Mouse (Mus musculus) ZHBTc4 (cell line): Measurements from ENCODE around the gene Fblim1.

Source experiments
- DNase-seq: peaks from one replicate; pipeline ENCODE4 v3.0.0-alpha.2; 2011; ENCODE audit warnings: low read depth, low spot score

Fblim1 gene

DNA sequence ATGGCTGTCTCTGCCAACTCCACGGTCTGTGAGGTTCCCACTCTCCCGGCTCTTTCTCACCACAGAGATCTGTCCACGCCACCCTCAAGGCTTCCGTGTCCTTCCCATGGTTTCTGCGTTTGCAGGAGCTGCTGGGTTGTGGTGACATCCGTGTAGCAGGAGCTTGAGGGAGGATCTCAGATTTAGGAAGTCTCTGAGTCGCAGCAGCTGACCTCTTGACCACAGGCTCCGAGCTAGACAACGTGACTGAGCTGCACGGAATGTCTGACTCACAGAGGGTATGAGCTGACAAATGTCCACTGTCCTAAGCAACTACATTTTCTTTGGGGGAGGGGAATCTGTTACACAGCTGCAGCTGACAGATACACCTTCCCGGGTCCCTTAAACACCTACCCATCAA lies at the start of gene Fblim1:
TSS of gene Fblim1 (minus strand) at position 236 of the 400 bp plus-strand sequence.
- DNase-seq: no peak

DNA sequence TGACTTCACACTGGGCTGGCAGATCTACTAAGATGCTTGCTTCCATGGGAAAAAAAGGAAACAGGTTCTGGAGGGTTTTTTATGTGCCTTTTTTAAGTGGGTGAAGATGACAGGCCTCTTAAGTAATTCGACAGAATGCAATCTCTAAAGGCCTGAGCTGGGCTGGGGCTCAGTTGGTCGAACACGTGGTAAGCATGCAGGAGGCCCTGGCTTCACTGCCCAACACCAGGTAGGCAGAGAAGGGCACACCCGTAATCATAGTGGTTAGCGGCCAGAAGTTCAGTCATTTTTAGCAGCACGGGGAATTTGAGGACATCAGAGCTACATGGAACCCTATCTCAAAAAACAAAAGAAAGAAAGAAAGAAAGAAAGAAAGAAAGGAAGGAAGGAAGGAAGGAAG lies 48.6 kb upstream of the Fblim1 start:
- no peak for DNase-seq

DNA sequence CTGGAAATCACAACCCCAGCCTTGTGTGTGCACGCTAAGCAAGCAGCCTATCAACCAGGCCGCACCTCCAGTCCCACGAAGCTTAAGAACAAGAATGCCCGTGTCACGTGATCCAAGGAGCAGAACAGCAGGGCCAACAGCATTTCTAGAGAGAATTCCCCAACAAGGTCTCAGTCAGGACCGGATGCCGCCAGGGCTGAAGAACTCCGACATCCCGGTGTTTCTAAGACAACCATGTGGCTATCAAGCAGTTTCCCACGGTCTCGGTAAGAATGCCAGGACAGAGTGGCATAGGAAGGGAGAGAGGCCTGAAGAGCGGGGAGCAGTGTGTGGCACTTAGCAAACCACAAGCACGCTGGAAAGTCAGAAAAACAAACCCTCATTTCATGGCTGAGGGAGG lies 47.9 kb upstream of the Fblim1 start:
- no peak for DNase-seq

DNA sequence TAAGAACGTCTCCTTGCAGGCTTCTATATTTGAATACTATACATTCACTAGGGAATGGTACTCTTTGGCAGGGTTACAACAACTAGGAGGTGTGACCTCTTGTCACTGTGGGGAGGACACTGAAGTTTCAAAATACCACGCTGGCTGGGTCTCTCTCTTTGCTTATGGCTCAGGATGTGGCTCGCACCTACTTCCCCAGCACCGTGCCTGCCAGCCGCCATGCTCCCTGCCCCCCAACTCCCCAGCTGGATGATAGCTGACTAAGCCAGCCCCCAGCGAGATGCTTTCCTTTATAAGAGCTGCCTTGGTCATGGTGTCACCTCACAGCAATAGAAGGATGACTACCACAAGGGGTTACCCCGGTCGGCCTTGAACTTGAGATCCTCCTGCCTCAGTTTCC lies 47.1 kb upstream of the Fblim1 start:
- no peak for DNase-seq

DNA sequence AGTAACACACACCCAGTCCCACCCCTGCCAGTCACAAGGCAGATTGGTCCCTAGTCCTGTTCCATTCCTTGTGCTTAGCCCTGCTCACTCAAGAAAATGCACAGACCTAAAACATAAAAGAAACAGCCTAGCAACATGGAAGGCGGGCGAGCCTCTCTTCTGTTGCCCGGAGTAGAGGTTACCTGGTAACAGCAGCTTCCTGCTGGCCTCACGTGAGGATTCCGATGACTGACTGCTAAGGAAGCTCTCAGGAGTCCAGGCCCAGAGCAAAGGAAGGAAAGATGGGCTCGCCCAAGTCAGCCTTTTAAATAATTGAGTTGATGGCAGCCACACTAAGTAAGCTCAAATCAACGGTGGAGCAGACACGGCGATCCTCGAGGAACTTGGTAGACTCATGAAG lies 46.0 kb upstream of the Fblim1 start:
- DNase-seq: no peak

DNA sequence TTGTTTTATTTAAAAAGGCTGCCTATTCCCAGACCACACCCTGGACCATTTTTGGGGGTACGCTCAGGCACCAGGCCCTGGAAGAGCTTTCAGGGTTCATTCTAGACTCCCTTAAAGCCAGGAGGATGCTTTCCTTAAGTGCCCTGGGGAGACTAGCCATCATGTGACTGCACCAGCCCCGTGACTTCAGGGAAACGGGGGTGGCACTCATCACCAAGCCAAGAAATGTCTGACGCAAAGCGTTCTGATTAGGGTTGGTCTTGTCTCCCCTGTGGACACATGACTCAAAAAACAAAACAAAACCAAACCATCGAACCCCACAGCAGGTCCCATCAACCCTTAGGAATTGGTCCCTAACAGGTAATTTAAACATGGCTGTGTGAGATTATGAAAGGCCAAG lies 45.4 kb upstream of the Fblim1 start:
- DNase-seq: no peak

DNA sequence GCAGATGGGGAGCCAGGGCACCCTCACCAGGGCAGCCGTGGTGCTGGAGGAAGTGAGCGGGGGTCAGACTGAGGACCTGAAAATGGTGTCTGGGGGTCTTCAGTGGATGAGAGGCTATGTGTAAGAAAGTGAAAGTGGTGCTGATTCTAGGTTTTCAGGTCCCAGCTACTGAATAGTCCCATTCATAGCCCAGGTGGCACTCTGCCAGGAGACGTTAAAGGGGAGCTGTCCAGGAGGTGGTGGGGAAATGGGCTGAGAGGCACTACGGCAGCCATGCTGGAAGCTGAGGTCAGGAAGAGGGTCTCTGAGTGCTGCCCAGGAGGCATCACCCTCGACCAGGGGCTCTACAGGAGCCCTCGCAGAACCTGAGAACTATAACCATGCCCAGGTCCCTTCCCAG lies 43.3 kb upstream of the Fblim1 start:
- DNase-seq: no peak

DNA sequence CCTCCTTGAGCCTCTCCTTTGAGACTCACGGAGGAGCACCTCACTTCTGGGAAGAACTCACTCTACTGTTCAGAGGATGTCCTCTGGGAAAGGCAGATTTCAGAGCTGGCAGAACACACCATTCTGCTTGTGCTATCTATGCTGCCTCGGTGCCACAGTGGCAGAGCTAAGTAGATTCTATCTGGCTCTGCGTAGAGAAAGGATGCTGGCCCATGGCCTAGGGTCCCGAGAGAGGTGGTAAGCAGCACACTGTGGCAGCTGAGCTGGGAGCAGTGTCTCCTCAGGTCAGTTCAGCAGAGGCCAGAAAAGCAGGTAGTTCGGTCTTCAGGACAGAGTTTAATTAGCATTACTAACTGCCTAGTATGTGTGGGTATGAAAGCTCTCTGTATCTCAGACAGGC lies 42.4 kb upstream of the Fblim1 start:
- no peak for DNase-seq

DNA sequence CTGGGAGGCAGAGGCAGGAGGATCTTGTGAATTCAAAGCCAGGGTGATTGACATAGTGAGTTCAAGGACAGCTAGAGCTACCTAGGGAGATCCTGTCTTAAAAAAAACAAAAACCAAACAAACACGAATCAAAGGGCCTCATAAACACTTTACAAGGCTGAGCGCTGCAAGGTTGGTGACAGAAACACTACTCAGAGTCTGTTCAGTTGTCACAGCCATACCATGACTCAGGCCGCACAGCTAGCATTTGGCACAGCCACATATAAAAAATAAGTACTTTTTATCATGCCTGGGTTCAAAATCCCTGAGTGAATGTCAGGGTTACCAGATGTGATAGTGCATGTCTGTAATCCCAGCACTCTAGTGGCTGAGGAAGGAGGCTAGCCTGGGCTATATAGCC lies 41.3 kb upstream of the Fblim1 start:
- DNase-seq: no peak

DNA sequence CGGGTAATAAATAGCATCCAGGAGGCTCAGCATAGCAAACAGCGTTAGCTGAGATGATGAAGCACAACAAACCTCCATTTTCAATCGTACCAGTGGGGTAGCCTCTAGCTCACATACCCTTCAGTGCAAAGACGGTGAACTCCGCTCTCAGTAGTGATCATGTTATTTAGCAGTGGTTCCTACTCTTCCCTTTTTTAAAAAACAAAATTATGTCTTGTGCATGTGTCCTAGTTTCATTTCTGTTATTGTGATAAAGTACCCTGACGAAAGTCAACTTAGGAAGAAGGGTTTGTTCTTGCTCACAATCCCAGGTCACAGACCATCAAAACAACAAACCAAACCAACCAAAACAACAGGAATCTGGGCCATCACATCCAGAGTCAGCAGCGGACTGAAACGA lies 40.1 kb upstream of the Fblim1 start:
- no peak for DNase-seq

DNA sequence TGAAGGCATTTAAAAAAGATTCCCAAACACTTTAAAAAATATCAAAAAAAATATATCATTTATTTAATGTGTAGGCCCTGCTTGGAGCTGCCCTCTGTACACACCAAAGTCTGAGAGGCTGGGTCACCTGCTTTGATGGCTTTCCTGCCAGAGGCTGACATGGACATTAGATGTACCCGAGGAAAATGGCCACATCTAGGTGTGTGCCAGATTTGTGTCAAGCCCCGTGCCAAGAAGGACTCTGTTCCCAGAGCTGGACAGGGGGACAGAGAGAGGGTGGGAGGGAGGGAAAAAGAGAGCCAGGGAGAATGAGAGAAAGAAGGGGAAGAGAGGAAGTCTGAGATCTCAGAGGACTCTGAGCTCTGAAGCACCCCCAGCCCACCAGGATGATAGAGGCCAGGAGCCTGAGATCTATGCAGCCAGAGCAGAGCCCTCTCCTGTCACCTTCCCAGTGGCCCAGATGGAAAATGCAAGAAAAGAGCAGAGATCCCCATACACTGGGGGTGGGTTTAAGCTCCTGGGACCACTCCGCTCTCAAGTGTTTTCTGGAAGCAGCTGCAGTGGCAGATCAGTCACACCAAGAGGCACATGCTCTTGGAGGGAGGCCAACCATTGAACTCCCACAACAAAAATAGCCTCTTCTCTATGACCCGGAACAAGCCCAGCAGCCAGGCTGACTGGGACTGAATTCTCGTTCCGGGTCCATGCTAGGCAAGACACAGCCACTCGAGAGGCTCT lies 37.4 kb upstream of the Fblim1 start:
- DNase-seq: no peak

DNA sequence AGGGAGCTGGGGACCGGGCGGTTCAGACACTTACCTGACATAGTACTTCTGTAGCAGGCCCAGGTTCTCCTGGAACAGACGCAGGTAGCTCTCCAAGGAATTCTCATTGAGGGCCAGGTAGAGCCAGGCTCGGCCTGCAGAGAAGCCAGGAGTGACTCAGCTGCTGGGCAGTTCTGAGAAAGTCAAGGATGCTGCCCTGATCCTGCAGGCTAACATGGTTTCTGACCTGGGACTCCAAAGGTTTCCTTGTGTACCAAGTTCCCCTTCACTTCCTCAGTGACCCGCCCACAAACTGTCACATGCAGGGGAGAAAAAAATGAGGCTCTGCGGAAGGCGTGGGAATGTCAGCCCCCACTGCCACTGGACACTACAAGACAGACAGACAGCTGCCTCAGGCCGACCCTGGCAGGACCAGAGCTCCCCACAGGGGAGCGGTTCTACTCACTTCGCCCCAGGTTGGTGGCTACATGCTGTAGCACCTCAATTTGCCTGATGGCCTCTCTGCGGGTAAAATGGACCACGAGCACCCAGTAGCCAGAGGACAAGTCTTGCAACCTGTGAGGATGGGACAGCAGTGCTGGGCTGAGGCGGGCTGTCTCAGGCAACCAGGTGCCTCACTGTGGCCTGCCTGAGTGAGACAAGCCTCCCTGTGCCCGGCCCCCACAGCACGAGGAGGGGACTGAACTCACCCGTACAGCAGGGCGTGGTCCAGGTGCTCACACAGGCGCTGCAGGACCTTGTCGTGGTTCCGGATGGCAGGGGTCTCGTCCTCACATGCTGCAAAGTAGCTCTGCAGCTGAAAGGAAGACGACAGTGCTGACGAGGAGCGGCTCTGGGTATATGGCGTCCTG lies 36.3 kb upstream of the Fblim1 start:
- DNase-seq: no peak

DNA sequence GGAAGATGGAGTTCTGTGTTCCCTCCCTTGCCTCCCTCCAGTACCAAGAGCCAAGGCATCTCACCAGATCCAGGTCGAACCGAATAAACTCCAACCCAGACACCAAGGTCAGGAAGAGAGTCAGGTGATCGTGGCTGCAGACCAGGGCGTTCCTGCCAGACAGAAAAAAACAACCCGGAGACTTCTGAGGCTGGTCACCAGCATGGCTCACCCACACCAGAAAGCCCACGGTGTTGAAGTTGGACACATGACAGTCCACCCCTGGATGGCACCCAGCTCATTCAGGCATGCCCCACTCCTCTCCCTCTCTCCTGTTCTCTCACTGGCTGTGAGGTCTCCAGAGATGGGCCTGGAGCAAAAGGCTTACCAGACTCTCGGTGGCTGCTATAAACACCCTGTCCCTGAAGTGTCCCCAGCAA lies 35.5 kb upstream of the Fblim1 start:
- peak; percentile 52 for DNase-seq

DNA sequence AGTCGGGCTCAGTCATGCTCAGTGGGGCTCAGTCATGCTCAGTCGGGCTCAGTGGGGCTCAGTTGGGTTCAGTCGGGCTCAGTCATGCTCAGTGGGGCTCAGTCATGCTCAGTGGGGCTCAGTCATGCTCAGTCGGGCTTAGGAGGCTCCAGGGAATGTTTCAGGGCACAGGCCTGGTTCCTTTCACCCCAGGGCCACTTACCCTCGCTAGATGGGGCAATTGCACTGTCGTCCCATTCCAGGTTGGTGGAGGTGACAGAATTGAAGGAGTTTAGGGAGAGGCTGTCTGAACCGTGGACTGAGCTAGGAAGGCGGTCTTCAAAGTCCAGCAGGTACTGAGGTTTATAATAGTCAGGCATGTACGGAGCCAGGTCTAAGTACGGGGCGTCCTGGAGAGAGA lies 33.6 kb upstream of the Fblim1 start:
- no peak for DNase-seq

DNA sequence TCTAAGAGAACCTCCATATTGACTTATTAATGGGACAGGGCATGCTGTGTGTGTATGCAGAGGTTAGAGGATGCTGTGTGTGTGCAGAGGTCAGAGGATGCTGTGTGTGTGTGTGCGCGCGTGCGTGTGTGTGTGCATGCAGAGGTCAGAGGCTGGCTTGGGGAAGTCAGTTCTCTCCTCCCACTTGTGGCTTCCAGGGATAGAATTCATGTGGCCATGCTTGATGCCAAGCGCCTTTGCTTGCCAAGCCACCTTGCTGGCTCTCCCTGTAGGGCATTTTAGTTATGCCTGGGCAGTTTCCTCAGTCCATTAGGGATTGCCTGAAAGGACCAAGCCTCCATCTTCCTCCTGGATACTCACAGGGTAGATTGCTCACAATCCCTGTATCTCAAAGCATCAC lies 30.8 kb upstream of the Fblim1 start:
- DNase-seq: no peak

DNA sequence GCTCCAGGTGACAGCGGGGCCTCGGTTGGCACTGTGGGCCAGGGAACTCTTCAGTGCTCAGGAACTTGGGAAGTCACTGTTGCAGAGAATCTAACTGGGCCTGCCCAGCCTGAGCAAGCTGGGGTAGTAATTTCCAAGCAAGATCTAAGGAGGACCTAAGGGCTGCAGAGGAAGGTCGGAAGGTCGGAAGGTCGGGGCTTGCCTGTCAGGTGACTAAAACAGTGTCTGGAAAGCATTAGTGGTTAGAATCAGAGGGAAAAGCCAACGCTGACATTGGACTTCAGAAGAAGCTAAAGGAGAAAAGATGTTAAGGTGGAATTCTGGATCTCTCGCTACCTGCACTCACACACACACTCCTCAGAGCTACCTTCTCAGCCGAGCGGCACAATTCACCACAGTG lies 30.1 kb upstream of the Fblim1 start:
- DNase-seq: no peak

DNA sequence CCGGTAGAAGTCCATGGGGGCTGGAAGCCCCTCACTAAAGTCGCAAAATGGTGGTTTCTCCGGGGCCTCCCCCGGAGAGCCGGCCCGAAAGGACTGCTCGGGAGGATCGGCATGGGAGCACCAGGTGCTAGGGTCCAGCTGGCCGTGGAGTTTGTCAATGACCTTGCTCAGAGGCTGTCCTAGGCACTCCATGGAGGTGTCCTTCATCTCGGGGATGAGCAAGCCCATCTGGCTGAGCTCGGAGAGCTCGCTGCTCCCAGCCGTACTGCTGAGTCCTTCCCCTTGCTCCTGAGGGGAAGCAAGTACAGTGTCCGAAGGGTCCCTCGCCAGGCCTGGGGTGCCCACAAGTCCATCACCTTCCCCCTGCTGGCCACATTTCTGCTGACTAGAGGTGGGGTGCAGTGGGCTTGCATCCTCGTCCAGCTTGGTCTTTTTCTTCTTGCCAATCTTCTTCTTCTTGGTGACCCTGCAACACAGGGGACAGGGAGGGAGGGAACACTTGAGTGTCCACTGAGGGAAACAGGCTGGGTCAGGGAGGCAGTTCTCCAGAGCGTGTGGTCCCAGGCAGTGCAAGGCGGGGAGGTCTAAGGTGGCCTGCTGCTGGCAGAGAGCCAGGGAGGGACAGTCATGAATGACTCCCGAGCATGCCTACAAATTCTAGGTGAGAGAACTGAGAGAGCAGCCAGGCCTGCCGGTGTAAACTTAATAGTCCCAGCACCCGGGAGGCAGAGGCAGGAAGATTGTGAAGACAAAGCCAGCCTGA lies 26.4 kb upstream of the Fblim1 start:
- DNase-seq: no peak

DNA sequence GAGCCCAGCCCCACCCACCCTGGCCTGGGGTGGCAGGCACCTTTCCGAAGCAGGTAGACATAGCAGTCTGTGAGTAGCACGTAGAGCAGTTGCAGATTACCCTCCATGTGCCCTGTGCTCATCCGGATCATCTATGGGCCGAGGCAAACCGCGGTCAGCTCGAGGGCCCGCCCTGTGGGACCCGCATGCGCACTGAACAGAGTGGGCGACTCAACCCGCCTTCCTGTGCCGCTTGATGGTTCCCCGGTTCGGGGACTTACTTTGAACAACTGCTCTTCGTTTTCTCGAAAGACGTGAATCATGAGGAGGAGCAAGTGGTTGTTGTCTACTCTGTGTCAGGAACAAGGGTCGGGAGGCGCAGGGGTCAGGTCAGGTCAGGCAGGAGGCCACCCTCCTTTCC lies 25.4 kb upstream of the Fblim1 start:
- DNase-seq: peak; percentile 29

DNA sequence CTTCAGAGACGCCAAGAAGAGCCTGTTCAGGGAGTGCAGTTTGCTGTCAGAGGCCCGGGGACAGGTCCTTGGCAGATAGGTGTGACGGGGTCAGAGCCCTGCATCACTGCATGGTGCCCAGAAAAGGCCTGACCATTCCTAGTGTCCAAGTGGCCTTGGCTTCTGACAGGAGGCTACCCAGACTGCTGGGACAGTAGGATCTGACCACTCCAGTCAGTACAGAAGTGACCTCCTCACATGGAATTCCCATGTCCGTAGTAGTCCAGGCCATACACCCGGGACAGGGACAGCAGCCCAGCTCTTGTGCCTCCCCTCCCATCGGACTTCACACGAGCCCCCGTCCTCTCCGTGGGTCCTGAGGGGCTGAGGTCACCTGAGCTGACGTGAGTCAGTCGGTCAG lies 24.1 kb upstream of the Fblim1 start:
- no peak for DNase-seq

DNA sequence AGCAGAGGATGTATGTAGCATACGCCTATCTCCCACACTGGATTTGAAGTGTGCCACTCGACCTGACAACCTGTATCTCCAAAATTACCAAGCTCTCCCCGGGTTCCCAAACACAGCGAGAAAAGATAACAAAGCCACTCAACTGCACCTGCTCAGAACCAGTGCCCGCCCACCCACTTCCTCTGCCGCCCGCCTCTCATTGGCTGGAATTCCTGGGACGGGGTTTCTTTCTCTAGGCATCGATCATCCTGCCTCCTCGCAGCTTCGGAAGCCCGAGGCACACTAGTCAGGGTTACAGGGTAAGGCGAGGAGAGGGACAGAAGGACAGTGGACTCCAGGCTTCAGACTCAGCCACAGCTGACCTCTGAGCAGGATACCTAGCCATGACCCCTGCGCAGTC lies 22.8 kb upstream of the Fblim1 start:
- peak; percentile 66 for DNase-seq

DNA sequence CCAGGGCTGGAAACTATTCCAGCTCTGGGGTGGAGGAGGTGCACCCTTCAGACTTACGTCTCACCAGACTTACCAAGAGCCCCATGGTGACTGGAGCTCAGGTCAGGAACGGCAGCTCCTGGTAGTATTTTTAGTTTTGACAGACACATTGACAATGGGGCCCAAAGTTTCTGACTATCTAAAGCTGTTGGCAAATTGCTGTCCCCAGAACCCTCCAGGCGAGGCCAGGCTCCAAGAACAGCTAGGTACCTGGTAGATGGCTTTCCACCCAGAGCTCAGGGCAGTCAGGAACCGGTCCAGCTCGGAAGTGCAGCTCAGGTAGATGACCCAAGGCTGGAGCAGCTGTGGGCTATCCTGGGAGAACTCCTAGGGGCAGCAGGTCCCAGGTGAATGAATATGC lies 21.6 kb upstream of the Fblim1 start:
- no peak for DNase-seq

DNA sequence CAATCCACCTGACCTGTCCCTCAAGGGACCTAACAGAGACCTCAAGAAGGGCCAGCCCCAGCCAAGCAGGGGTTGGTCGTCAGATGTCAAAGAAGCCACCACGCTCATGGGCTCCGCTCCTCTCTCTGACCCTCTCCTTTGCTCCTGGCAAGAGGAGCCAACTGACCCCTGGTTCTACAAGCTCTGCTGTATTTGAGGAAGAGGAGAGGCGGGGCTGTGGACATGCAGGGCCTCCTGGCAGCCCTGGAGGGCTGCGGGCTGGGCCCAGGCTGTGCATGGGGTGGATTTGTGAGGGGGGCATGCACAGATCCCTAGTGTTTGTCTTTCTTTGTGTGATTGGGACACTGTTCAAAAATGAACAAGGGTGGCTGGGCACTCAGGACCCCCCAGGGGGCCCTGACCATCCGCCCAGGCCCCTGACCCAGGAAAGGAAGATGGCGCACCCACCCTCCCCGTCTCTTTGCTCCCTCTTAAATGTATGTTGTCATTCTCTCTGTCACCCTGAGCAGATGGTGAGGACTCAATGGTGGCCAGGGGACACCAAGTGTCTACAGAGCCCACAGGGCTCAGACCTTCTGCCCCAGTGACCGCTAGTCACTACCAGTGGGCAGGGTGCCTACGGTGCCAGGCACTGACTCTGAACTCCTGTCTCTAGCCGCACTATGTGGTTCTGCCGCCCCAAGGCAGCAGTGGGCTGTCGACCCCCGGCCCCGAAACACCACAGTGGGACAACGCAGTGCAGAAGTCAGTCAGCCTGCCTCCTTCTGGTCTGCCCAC lies 20.1 kb upstream of the Fblim1 start:
- no peak for DNase-seq
